Mouse (Mus musculus) neural tube, embryonic 13.5 days (tissue): ENCODE measurements around the gene Gm42417. TPM values are rescaled to one million over a fixed set of nuclear protein-coding genes. Genes with fewer than 3 reads are reported as not detected.
"Not testable (repeated sequence)": the region's sequence is repeated elsewhere in the genome, so short reads cannot be mapped to it uniquely, and the experiment has no call there.

ENCODE experiments used
- ATAC-seq: fragments of 200-750 bp; cut with Nextera tagmentation; 2 replicates; pipeline ENCODE4 v1.8.0; 2017; ENCODE audit warnings: low read depth, mild to moderate bottlenecking, moderate TSS enrichment, moderate library complexity
- H3K27ac ChIP-seq: fragments of 300-500 bp; sonication (generic); replicated peaks from 2 replicates; pipeline ENCODE4 v1.5.1; 2015; ENCODE audit warnings: moderate library complexity, mild to moderate bottlenecking, inconsistent platforms
- H3K27me3 ChIP-seq: fragments of 300-500 bp; sonication (generic); 2 replicates; pipeline ENCODE4 v1.6.1; 2015; ENCODE audit warnings: mild to moderate bottlenecking, inconsistent platforms
- H3K36me3 ChIP-seq: fragments of 300-500 bp; sonication (generic); 2 replicates; pipeline ENCODE4 v1.6.1; 2015; ENCODE audit warnings: mild to moderate bottlenecking, inconsistent platforms
- H3K4me1 ChIP-seq: fragments of 300-500 bp; sonication (generic); replicated peaks from 2 replicates; pipeline ENCODE4 v1.6.1; 2015; ENCODE audit warnings: inconsistent platforms
- H3K4me2 ChIP-seq: fragments of 300-500 bp; sonication (generic); 2 replicates; pipeline ENCODE4 v1.6.1; 2015; ENCODE audit warnings: inconsistent platforms, mild to moderate bottlenecking, moderate library complexity
- H3K4me3 ChIP-seq: fragments of 300-500 bp; sonication (generic); 2 replicates; pipeline ENCODE4 v1.5.1; 2015; ENCODE audit warnings: mild to moderate bottlenecking, inconsistent platforms
- H3K9ac ChIP-seq: fragments of 300-500 bp; sonication (generic); 2 replicates; pipeline ENCODE4 v1.6.1; 2015; ENCODE audit warnings: moderate library complexity, mild to moderate bottlenecking, inconsistent platforms
- H3K9me3 ChIP-seq: fragments of 300-500 bp; sonication (generic); 2 replicates; pipeline ENCODE4 v1.6.1; 2016; ENCODE audit warnings: inconsistent platforms
- whole genome bisulfite sequencing: fragments of 180-500 bp; shearing (Covaris S2); methylation state at CpG from one replicate; pipeline ENCODE4 v1.1.7; 2015; 5-methylcytosine and 5-hydroxymethylcytosine counted together
- polyA plus RNA-seq: library from polyadenylated mRNA; unstranded; fragments of >200 nt; fragmentation: Nextera tagmentation; extraction: Ambion mirVana; gene quantifications from 2 replicates; pipeline ENCODE4 v1.2.1, GENCODE M21; 2015

Gene Gm42417
- polyA plus RNA-seq, 1 experiment from 2014 or later, result 0.32 TPM

DNA sequence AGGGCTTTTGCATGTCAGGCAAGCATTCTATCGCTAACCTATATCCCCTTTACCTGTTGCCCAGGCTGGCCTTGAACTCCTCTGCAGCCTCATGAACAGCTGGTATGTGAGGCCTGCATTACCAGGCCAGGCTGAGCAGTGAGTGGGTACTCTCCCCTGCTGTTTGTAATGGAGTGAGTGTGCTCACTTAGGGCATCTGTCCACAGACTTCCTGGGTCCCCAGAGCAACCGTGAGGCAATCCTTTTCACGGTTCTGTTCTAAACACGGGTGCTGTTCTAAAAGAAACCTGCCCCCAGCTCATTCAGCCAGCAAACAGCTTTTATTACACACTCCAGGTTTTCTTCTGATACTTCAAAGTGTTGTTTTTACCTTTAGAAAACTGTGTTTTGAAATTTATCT is 502 bp downstream of the Gm42417 start:
- 85% methylated on average over 4 of the region's 4 CpGs for WGBS

DNA sequence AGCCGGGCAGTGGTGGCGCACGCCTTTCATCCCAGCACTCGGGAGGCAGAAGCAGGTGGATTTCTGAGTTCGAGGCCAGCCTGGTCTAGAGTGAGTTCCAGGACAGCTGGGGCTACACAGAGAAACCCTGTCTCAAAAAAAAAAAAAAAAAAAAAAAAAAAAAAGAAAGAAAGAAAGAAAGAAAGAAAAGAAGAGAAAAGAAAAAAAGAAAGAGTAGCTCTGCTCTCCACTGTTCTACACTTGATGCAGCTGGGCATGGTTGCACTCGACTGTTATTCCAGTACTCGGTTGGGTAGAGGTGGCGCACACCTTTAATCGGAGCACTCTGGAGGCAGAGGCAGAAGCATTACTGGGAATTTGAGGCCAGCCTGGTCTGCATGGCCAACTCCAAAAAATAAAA is 2.4 kb downstream of the Gm42417 start, which contains the start of gene Ankrd23:
TSS of gene Ankrd23 (minus strand) at position 101 of the 400 bp plus-strand sequence.
- not testable (repeated sequence) for H3K4me1 ChIP-seq, H3K4me2 ChIP-seq, H3K27ac ChIP-seq, H3K27me3 ChIP-seq, H3K9ac ChIP-seq, ATAC-seq, H3K9me3 ChIP-seq, H3K4me3 ChIP-seq
- WGBS, result 95% methylated on average over 9 of the region's 9 CpGs
- H3K36me3 ChIP-seq, result peaks cover 39% of the 10 kb centered on the region

More for the DNA sequence above, 502 bp downstream of the Gm42417 start:
- Histone ChIP-seq H3K9ac (no peak overlapping the region), H3K4me3 (no peak overlapping the region), H3K36me3 (peaks cover 40% of the 10 kb centered on the region), H3K4me2 (no peak overlapping the region), H3K4me1 (no peaks in the 10 kb centered on the region), H3K27ac (no peak overlapping the region), H3K27me3 (no peaks in the 10 kb centered on the region), H3K9me3 (no peaks in the 10 kb centered on the region)
- no peak for ATAC-seq

DNA sequence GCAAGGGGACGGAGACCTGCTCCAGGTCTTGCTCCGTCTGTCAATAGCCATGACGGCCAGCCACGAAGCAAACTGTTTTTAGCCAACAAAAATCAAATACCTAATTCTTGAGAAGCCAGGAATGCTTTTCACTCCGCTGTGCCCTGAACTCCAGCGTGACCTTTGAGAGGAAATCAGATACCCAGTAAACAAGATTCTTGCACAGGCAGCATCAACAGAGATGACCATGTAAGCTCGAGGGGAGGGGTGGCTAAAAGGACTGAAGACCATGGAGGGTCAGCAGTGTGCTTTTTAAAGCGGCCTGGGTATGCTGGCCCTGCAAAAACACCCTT is 2.9 kb downstream of the Gm42417 start:
- H3K36me3 ChIP-seq, result peaks cover 39% of the 10 kb centered on the region
- no peak overlapping the region for H3K4me2 ChIP-seq
- no peak for ATAC-seq
- no peak overlapping the region for H3K4me3 ChIP-seq
- no peaks in the 10 kb centered on the region for H3K4me1 ChIP-seq
- H3K27me3 ChIP-seq, result no peaks in the 10 kb centered on the region
- H3K27ac ChIP-seq, result no peak overlapping the region
- no peaks in the 10 kb centered on the region for H3K9me3 ChIP-seq
- H3K9ac ChIP-seq, result no peak overlapping the region
- WGBS, result 90% methylated on average over 8 of the region's 8 CpGs

DNA sequence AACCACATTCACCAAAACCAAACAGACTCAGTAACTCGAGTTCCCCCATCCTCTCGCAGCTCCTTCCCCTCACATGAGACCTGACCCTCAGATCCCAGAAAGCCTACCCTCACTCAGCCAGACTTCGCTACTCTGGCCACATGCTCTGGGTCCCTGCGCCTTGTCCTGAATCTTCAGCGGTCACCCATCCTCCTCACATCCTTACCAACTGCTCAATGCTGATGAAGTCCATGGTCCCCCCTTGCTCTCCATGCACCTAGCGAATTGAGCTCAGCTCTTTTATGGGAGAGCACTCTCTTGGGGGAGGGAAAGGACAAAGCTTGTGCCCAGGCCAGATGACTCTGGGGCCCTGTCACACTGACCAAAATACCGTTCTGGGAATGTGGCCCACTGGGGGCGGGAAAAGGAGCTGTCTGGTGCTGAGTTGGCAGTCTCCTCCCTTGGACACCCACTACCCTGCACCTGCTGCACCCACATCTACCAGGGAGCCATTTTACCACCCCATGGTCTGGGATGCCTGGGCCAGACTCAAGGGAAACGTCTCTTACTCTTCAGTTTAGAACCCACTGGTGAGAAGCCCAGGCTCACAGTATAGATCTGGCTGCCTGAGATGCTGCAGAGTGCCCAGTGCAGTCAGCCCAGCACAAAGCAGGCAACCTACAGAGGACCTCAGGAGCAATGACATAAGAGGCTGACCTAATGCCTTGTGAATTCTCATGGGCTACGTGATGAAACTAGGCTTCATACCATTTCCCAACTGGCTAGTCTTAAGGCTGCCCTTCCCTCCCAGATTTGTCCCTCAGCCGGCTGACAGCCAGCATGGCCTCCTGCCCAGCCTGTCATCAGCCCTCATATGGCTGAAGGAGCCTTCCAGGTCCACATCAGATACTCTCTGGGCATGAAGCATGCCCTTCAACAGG is 3.5 kb downstream of the Gm42417 start:
- 87% methylated on average over 11 of the region's 11 CpGs for WGBS
- Histone ChIP-seq H3K9ac (no peak overlapping the region), H3K36me3 (peaks cover 38% of the 10 kb centered on the region)

DNA sequence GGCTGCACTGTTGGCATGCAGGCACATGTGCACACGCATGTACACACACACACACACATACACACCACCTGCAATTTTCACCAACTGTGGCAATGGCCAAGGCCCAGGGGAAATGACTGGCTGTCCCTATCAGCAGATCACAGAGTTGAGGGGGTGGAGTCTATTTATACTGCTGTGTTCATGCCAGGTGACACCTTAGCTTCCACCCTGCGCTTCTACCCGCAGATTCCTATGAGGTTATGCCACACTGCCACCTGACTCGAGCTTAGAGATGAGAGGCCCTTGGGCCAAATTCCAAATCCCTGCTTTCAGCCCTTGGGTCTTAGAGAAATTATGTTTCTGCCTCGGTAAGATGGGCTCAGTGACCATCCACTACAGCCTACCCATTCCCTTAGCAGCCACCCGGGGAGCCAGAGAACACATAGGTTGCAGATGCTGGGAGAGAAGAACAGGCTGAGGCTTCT is 4.6 kb downstream of the Gm42417 start:
- WGBS, result 81% methylated on average over 6 of the region's 6 CpGs
- Histone ChIP-seq H3K4me1 (peaks cover 13% of the 10 kb centered on the region; the same call in 1 of the 2 replicates), H3K4me3 (no peak overlapping the region), H3K27ac (no peak overlapping the region), H3K9ac (no peak overlapping the region), H3K4me2 (no peak overlapping the region), H3K36me3 (peaks cover 27% of the 10 kb centered on the region), H3K27me3 (no peaks in the 10 kb centered on the region), H3K9me3 (no peaks in the 10 kb centered on the region)
- ATAC-seq, result no peak

More for the DNA sequence above, 3.5 kb downstream of the Gm42417 start:
- no peak overlapping the region for H3K27ac ChIP-seq
- 0 out of 2 replicates have a peak, but pooled peaks cover 3% of the 10 kb centered on the region for H3K4me1 ChIP-seq
- no peak overlapping the region for H3K4me3 ChIP-seq
- no peak overlapping the region for H3K4me2 ChIP-seq
- no peak for ATAC-seq
- H3K27me3 ChIP-seq, result no peaks in the 10 kb centered on the region
- no peaks in the 10 kb centered on the region for H3K9me3 ChIP-seq

DNA sequence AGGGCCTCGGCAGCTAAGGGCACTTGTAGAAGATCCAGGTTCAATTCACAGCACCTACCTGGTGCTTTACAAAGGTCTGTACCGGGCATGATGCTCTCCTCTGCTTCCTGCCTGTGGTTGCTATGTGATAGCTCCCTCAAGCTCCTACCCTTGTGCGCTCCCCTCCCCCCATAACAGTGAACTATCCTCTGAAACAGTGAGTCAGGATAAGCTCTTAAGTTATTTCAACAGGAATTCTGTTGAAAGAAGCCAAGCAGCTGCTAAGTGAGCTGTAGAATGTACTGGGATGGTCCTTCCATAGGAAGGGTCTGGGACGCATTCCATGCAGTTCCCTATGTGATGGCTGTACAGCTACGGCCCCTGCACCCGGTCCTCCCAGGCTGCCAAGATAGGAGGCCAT is 5.7 kb downstream of the Gm42417 start:
- Histone ChIP-seq H3K4me1 (peaks cover 14% of the 10 kb centered on the region; the same call in 1 of the 2 replicates), H3K4me2 (no peak overlapping the region), H3K27ac (no peak overlapping the region), H3K9ac (no peak overlapping the region), H3K4me3 (no peak overlapping the region), H3K27me3 (no peaks in the 10 kb centered on the region), H3K36me3 (peaks cover 16% of the 10 kb centered on the region; the same call in 1 of the 2 replicates), H3K9me3 (no peaks in the 10 kb centered on the region)
- ATAC-seq, result no peak
- 85% methylated on average over 6 of the region's 6 CpGs for WGBS

DNA sequence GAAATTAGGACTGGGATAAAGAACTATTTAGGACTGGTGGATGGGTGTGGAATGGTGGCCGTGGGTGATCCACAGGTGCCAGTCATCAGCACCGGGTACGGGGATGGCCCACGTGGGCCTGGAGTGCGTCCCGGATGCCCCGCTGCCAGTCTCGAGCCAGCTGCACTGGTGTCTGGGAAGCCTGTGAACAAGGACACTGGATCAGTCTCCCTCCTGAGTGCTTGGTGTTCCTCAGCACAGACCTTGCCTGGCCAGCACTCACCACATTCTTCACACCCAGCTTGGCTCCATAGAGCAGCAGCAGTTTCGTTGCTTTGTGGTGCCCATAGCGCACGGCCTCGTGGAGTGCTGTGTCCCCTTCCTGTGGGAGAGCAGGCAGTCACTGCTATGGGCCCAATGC is 7.8 kb downstream of the Gm42417 start:
- Histone ChIP-seq H3K27ac (no peak overlapping the region), H3K4me3 (no peak overlapping the region), H3K4me1 (peaks cover 30% of the 10 kb centered on the region; the same call in 1 of the 2 replicates), H3K27me3 (no peaks in the 10 kb centered on the region), H3K9me3 (no peaks in the 10 kb centered on the region), H3K36me3 (peaks cover 19% of the 10 kb centered on the region), H3K9ac (no peak overlapping the region), H3K4me2 (no peak overlapping the region)
- WGBS, result 86% methylated on average over 12 of the region's 12 CpGs
- ATAC-seq, result no peak

DNA sequence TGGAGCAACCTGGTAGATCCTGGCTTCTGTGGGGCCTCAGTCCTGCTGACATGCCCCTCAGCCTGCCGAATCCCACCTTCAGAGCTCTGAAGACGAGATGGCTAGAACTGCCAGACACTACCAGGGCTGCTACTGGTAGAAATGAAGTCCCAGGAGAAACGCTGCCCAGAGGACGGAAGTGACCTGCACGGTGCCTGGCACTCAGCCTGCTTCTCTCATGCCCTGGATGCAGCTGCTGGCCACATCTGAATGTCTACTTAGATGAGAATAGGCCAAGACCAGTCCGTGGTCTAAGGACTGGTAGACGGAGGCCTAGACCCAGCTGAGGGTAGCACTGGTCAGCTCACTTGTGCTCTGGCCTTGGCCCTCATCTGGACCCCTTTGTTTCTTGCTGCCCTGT is 8.3 kb downstream of the Gm42417 start:
- no peak overlapping the region for H3K9ac ChIP-seq
- H3K9me3 ChIP-seq, result no peaks in the 10 kb centered on the region
- H3K4me3 ChIP-seq, result no peak overlapping the region
- no peak overlapping the region for H3K27ac ChIP-seq
- peaks cover 24% of the 10 kb centered on the region for H3K36me3 ChIP-seq
- H3K4me1 ChIP-seq, result peaks cover 30% of the 10 kb centered on the region; the same call in 1 of the 2 replicates
- no peak for ATAC-seq
- 89% methylated on average over 7 of the region's 7 CpGs for WGBS
- no peaks in the 10 kb centered on the region for H3K27me3 ChIP-seq
- no peak overlapping the region for H3K4me2 ChIP-seq

DNA sequence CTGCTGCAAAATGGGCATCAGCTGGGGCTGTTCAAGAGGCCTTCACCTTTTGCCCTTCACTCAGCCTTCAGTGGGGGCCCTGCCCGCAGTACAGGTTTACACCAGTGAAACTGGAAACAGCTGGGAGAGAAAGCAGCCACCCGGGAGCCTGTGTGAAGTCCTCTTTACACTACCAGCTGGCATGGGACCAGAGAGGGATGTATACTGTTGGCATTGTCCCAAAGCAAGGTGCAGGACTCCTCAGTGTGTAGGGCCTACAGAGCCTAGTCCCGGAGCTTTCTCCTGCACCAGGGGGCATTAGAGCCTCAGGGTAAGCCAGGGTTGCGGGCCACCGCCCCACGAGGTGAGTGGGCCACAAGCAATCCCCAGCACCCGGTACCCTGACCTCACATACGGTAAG is 8.7 kb downstream of the Gm42417 start:
- Histone ChIP-seq H3K9ac (no peak overlapping the region), H3K4me1 (peaks cover 30% of the 10 kb centered on the region; the same call in 1 of the 2 replicates), H3K9me3 (no peaks in the 10 kb centered on the region), H3K27me3 (no peaks in the 10 kb centered on the region), H3K27ac (no peak overlapping the region), H3K36me3 (peaks cover 28% of the 10 kb centered on the region), H3K4me2 (no peak overlapping the region), H3K4me3 (no peak overlapping the region)
- 72% methylated on average over 8 of the region's 8 CpGs for WGBS
- ATAC-seq, result no peak

DNA sequence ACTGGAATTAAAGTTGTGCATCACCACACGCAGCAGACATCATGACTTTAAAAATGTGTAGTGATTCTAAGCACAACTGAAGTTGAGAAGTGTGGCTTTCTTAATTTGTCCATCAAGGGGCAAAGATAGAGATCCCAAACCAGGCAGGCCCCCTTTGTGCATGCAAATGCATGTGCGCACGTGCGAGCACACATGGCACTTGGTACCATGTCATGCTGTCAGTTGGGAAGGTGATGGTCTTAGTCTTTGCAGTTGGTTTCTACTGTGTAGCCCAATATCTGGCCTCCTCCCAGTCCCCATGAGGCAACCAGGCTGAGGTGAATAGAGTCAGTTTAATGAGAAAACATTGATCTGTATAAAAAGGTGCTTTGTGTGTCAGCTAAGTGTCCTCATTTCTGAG is 9.4 kb downstream of the Gm42417 start:
- peaks cover 30% of the 10 kb centered on the region; the same call in 1 of the 2 replicates for H3K4me1 ChIP-seq
- H3K27me3 ChIP-seq, result no peaks in the 10 kb centered on the region
- H3K36me3 ChIP-seq, result peaks cover 35% of the 10 kb centered on the region
- no peak overlapping the region for H3K9ac ChIP-seq
- H3K9me3 ChIP-seq, result no peaks in the 10 kb centered on the region
- H3K4me2 ChIP-seq, result no peak overlapping the region
- no peak overlapping the region for H3K27ac ChIP-seq
- WGBS, result 96% methylated on average over 4 of the region's 4 CpGs
- ATAC-seq, result no peak
- no peak overlapping the region for H3K4me3 ChIP-seq

DNA sequence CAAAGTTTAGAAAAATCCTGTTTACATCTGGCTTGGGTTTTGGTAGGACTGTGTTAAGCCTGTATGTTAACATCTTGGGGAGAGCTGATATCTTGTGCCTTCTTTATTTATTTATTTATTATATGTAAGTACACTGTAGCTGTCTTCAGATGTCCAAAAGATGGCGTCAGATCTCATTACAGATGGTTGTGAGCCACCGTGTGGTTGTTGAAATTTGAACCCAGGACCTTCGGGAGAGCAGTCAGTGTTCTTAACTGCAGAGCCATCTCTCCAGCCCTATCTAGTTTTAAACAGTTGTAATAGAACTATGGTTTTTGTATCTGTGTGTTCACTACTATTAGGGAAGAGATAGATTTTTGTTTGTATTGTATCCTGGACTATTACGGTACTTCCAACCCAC is 10.0 kb downstream of the Gm42417 start:
- ATAC-seq, result no peak

DNA sequence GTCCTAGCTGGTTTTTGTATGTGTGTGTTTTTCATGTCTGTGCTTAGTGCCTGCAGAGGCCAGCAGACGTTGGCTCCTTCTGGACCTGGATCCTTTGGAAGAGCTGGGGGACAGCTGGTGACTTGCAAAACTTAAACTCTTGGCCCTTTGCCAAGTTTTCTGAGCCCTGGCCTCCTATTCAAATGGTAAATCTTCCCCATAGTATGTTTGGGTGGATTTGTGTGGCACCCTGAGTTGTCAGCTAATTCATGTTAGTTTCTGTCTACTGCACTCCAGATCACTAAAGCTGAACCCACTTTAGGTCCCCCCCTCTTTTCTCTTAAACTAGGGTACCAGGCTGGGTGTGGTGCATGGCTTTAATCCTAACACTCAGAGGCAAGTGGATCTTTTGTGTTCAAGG is 10.9 kb downstream of the Gm42417 start:
- no peak for ATAC-seq

More for the DNA sequence above, 10.0 kb downstream of the Gm42417 start:
- H3K36me3 ChIP-seq, result peaks cover 41% of the 10 kb centered on the region
- H3K9ac ChIP-seq, result no peak overlapping the region
- H3K4me1 ChIP-seq, result peaks cover 34% of the 10 kb centered on the region; the same call in 1 of the 2 replicates
- H3K4me2 ChIP-seq, result no peak overlapping the region
- 95% methylated on average over 4 of the region's 4 CpGs for WGBS
- no peak overlapping the region for H3K4me3 ChIP-seq
- H3K9me3 ChIP-seq, result no peaks in the 10 kb centered on the region
- no peak overlapping the region for H3K27ac ChIP-seq
- no peaks in the 10 kb centered on the region for H3K27me3 ChIP-seq

More for the DNA sequence above, 10.9 kb downstream of the Gm42417 start:
- Histone ChIP-seq H3K27me3 (no peaks in the 10 kb centered on the region), H3K4me2 (no peak overlapping the region), H3K9ac (no peak overlapping the region), H3K36me3 (peaks cover 50% of the 10 kb centered on the region), H3K27ac (peak overlapping the region; percentile 65), H3K4me1 (peaks cover 43% of the 10 kb centered on the region), H3K9me3 (no peaks in the 10 kb centered on the region), H3K4me3 (no peak overlapping the region)
- WGBS, result 14% methylated on average over 1 of the region's 1 CpGs
